Mouse (Mus musculus) kidney, adult 2 months (tissue): ENCODE data around the gene Phpt1. TPM values are rescaled to one million over a fixed set of nuclear protein-coding genes. Genes with fewer than 3 reads are reported as not detected.

ENCODE experiments used
- DNase-seq: peaks from one replicate; pipeline ENCODE4 v3.0.0; 2021
- H3K27ac ChIP-seq: fragments of 200-500 bp; 2 replicates; pipeline ENCODE4 v1.5.1; 2012; ENCODE audit warnings: low read depth, low read length, control low read depth, inconsistent platforms; ENCODE audit not compliant: insufficient read depth
- H3K27me3 ChIP-seq: fragments of 200-500 bp; replicated peaks from 2 replicates; pipeline ENCODE4 v1.6.1; 2012; ENCODE audit warnings: mild to moderate bottlenecking, moderate library complexity, low read length, inconsistent platforms; ENCODE audit not compliant: control insufficient read depth, insufficient read depth
- H3K36me3 ChIP-seq: fragments of 200-500 bp; 2 replicates; pipeline ENCODE4 v1.6.1; 2012; ENCODE audit warnings: mild to moderate bottlenecking, moderate library complexity, low read length, inconsistent platforms; ENCODE audit not compliant: control insufficient read depth, insufficient read depth
- H3K4me1 ChIP-seq: fragments of 200-500 bp; 2 replicates; pipeline ENCODE4 v1.6.1; 2011; ENCODE audit warnings: low read length; ENCODE audit not compliant: control insufficient read depth, insufficient read depth
- H3K4me3 ChIP-seq: fragments of 200-500 bp; 2 replicates; pipeline ENCODE4 v1.5.1; 2011; ENCODE audit warnings: mild to moderate bottlenecking, low read depth, low read length, control low read depth; ENCODE audit not compliant: insufficient read depth
- CTCF ChIP-seq: fragments of 200-500 bp; conservative IDR thresholded peaks from 2 replicates; pipeline ENCODE4 v1.5.1; 2011; ENCODE audit warnings: low read depth, mild to moderate bottlenecking, control low read depth, low read length, moderate library complexity, mixed read lengths; ENCODE audit not compliant: insufficient read depth, insufficient read length
- POLR2A ChIP-seq: fragments of 200-500 bp; IDR thresholded peaks from one replicate; pipeline ENCODE4 v1.6.1; 2011; ENCODE audit warnings: low read depth, low read length, control low read depth
- WGBS: fragments of 180-500 bp; shearing (Covaris S2); methylation state at CpG from one replicate; pipeline ENCODE4 v1.1.7; 2018; 5-methylcytosine and 5-hydroxymethylcytosine counted together
- polyA plus RNA-seq: library from polyadenylated mRNA; depleted of rRNA; stranded (reverse); fragments of >200 nt; gene quantifications from 2 replicates; pipeline ENCODE4 v1.2.3, GENCODE M21; 2012

The Phpt1 gene
- polyA plus RNA-seq, 1 experiment: 92.3 TPM

DNA sequence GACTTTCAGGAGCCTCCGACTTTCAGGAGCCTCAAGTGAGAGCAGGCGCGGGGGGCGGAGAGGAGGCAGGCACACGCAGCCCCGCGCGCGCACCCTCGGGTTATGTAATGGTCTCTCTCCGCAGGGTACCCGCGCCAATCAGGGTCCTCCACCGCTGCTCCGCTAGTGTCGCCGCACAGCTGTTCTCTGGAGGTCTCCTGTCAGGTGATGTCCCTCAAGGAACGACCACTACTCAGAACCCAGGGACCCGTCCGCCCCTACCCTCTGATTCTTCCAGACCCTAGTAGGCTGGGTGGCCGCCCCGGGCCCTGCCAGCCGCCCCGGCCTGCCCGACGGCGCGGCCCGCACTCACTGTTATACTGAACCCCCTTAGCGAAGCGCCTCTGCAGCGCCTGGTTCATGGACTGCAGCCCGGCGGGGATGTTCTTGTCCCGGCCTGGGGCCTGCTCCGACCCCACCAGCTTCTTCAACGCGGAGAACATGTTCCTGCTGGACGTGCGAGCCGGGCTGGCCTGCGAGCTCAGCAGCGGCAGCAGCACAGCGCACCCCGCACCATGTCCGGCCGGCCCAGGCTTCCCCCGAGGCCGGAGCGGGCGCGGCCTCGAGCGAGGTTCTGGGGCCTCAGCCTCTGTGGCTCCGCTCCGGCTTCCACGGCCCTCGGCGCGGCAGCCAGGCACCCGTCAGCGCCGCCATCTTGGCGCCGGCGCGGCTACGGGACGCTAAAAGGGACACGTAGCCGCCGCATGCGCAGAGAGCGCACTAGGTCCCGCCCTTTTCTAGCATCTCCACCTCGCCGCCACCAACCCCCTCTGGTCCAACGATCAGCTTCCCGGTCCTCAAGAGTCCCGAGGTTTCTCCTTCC, 33.0 kb upstream of the Phpt1 start, which contains the start of gene Rabl6:
TSS of gene Rabl6 (minus strand) at position 761 of the 862 bp plus-strand sequence.
- DNase-seq: peak; percentile 93
- WGBS: under 1% methylated on average over 80 of the region's 80 CpGs

DNA sequence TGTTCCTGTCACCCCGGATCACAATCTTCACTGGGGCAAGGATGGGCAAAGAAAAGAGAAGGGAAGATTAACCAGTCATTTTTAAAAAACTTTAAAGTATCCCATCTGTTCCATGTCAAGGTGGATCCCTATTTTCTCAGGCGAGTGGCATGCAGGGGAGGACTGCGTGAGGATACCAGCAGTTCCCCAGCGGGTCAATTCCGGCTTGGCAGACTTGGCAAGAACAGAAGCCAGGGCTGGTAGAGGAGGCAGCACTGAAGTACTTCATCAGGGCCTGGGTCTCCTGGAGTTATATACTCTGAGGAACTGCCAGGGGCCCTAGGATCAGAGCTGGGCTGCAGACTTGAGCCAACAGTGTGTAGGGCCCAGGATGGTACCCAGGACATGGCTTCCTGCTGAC, 27.5 kb upstream of the Phpt1 start:
- no peaks in the 10 kb centered on the region for H3K27me3 ChIP-seq
- H3K4me1 ChIP-seq: peaks cover 5% of the 10 kb centered on the region; the same call in 1 of the 2 replicates
- H3K4me3 ChIP-seq: no peak overlapping the region
- no peak for TF ChIP-seq POLR2A
- TF ChIP-seq CTCF: no peak
- 90% methylated on average over 5 of the region's 5 CpGs for WGBS
- no peaks in the 10 kb centered on the region; the same call in 1 of the 2 replicates for H3K36me3 ChIP-seq
- H3K27ac ChIP-seq: no peak overlapping the region
- DNase-seq: no peak

More for the DNA sequence above, 33.0 kb upstream of the Phpt1 start, which contains the start of gene Rabl6:
- Histone ChIP-seq H3K27me3 (no peaks in the 10 kb centered on the region), H3K4me1 (peaks cover 5% of the 10 kb centered on the region; the same call in 1 of the 2 replicates), H3K27ac (peak within 1 kb of the TSS; percentile 82), H3K36me3 (no peaks in the 10 kb centered on the region), H3K4me3 (peak within 1 kb of the TSS; percentile 96)
- TF ChIP-seq CTCF (no peak), POLR2A (no peak)

- H3K27me3 ChIP-seq: no peaks in the 10 kb centered on the region
- 92% methylated on average over 2 of the region's 2 CpGs for WGBS
- no peak for DNase-seq
- H3K4me1 ChIP-seq: no peaks in the 10 kb centered on the region
- H3K27ac ChIP-seq: no peak overlapping the region
- TF ChIP-seq POLR2A: no peak
- no peak for TF ChIP-seq CTCF
- peaks cover 1% of the 10 kb centered on the region; the same call in 1 of the 2 replicates for H3K36me3 ChIP-seq
- H3K4me3 ChIP-seq: no peak overlapping the region
Observed at GRCm38 (mm10) chr2:25600037-25600436, 25.0 kb upstream of the Phpt1 start.

GRCm38 (mm10) chr2:25598749-25599148, 23.7 kb upstream of the Phpt1 start:
- no peak for DNase-seq
- Histone ChIP-seq H3K27ac (no peak overlapping the region), H3K4me3 (no peak overlapping the region), H3K36me3 (peaks cover 1% of the 10 kb centered on the region; the same call in 1 of the 2 replicates), H3K4me1 (no peaks in the 10 kb centered on the region), H3K27me3 (no peaks in the 10 kb centered on the region)
- TF ChIP-seq POLR2A (no peak), CTCF (no peak)
- WGBS: 100% methylated on average over 1 of the region's 1 CpGs

DNA sequence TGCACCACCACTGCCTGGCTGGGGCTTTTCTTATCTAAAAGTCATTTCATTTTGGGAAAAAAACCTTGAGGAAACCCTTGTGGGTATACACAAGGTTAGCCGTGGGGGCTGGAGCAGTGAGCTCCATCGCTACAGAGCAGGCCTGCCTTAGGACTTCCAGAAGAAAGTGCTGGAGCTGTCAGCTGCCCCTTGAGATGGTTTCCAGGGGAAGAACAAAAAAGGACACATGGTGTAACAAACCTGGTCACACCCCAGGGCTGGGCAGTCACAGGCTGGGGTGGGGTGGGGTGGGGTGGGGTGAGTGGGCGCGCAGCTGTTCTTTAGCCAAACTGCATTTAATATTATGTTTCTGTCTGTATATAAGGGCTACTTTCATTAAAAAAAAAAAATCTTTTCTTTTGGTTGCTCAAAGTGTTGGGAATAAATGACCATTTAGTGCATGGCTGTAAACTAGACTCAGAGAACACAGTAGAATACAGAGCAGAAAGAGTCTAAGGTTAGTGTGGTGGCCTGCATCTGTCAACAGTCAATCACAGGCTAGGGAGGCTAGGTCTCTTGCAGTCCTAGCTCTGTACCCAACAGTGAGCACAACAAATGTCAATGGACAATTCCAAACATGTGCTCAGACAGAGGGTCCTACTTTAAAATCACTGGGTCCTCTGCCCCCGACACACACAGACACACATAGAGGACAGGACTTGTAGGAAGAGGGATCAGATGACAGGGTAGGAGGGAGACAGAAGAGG, 21.9 kb upstream of the Phpt1 start:
- WGBS: 91% methylated on average over 5 of the region's 5 CpGs
- DNase-seq: no peak
- H3K4me1 ChIP-seq: no peaks in the 10 kb centered on the region

GRCm38 (mm10) chr2:25591863-25592262, 16.8 kb upstream of the Phpt1 start:
- WGBS: 65% methylated on average over 2 of the region's 2 CpGs
- Histone ChIP-seq H3K4me3 (no peak overlapping the region), H3K36me3 (peaks cover 3% of the 10 kb centered on the region), H3K27ac (no peak overlapping the region), H3K27me3 (no peaks in the 10 kb centered on the region), H3K4me1 (no peaks in the 10 kb centered on the region)
- TF ChIP-seq POLR2A (no peak), CTCF (peak; percentile 68)
- peak; percentile 59 for DNase-seq

More for the DNA sequence above, 21.9 kb upstream of the Phpt1 start:
- TF ChIP-seq POLR2A: no peak
- Histone ChIP-seq H3K36me3 (peaks cover 3% of the 10 kb centered on the region), H3K27me3 (no peaks in the 10 kb centered on the region), H3K4me3 (no peak overlapping the region), H3K27ac (no peak overlapping the region)
